Mouse (Mus musculus) thymus, adult 2 months (tissue): ENCODE measurements around the gene Sigmar1.

ENCODE experiments used
- CTCF ChIP-seq: fragments of 200-500 bp; IDR thresholded peaks from 2 replicates; pipeline ENCODE4 v1.5.1; 2012; ENCODE audit warnings: mild to moderate bottlenecking, control low read depth, low read length, moderate library complexity, borderline replicate concordance; ENCODE audit not compliant: control insufficient read depth, poor library complexity, insufficient read depth; ENCODE audit errors: extremely low read depth
- POLR2A ChIP-seq: fragments of 200-500 bp; IDR thresholded peaks from 2 replicates; pipeline ENCODE4 v1.6.1; 2012; ENCODE audit warnings: mild to moderate bottlenecking, low read length, control low read depth, moderate library complexity; ENCODE audit not compliant: control insufficient read depth, poor library complexity, insufficient read depth; ENCODE audit errors: extremely low read depth

DNA sequence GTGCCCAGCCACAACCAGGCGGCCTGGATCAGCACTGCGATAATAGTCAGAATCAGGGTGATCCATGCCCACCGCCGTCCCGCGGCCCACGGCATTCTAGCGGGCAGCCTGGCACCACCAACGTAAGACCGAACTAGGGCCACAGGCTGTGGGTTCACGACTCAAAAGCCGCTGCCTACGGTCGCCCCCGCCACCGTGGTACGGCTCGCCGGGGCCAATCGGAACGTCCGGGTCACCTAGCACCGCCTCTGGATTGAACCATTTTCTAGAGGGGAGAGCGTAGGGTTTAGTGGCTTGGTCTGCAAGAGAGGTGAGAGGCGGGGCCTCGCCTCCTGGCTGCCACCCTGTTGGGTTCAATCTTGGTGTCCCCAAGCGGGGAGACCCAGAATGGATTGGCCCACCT lies 14.8 kb downstream of the Sigmar1 start:
- TF ChIP-seq CTCF (no peak; the same call in 1 of the 2 replicates), POLR2A (peak; percentile 68)
